Mouse (Mus musculus): Measurements from ENCODE around the gene 9430097D07Rik. TPM values are rescaled to one million over a fixed set of nuclear protein-coding genes. Genes with fewer than 3 reads are reported as not detected.

9430097D07Rik gene
- polyA plus RNA-seq, 1 experiment from 2014 or later = 0.06 TPM

- Histone ChIP-seq H3K27ac (ENCODE audit: low read length) (no peak overlapping the region), H3K9ac (ENCODE audit: low read depth, low read length) (no peak overlapping the region), H3K36me3 (ENCODE audit: control insufficient read depth, insufficient read depth) (no peaks in the 10 kb centered on the region), H3K27me3 (ENCODE audit: control insufficient read depth, insufficient read depth, low read depth, low read length) (no peaks in the 10 kb centered on the region), H3K9me3 (replicated peaks; ENCODE audit: control insufficient read depth, low read length) (no peaks in the 10 kb centered on the region), H3K4me2 (ENCODE audit: low read depth, low read length) (no peak overlapping the region), H3K4me3 (ENCODE audit: low read depth, low read length) (no peak overlapping the region), H3K4me1 (ENCODE audit: control insufficient read depth, low read depth, low read length) (peaks cover 2% of the 10 kb centered on the region; the same call in 1 of the 2 replicates)
- WGBS (ENCODE audit: insufficient replicate concordance) = 75% methylated on average over 12 of the region's 12 CpGs
- no peak for ATAC-seq (ENCODE audit: low read depth)
Observed at GRCm38 (mm10) chr2:32525816-32526215, 49.7 kb downstream of the 9430097D07Rik start.

- Histone ChIP-seq H3K36me3 (ENCODE audit: control insufficient read depth, insufficient read depth) (no peaks in the 10 kb centered on the region), H3K27ac (ENCODE audit: low read length) (no peak overlapping the region), H3K9ac (ENCODE audit: low read depth, low read length) (no peak overlapping the region), H3K27me3 (ENCODE audit: control insufficient read depth, insufficient read depth, low read depth, low read length) (no peaks in the 10 kb centered on the region), H3K4me3 (ENCODE audit: low read depth, low read length) (no peak overlapping the region), H3K4me2 (ENCODE audit: low read depth, low read length) (no peak overlapping the region), H3K9me3 (replicated peaks; ENCODE audit: control insufficient read depth, low read length) (no peaks in the 10 kb centered on the region), H3K4me1 (ENCODE audit: control insufficient read depth, low read depth, low read length) (peaks cover 2% of the 10 kb centered on the region; the same call in 1 of the 2 replicates)
- peak; percentile 78 for ATAC-seq (ENCODE audit: low read depth)
- 63% methylated on average over 13 of the region's 13 CpGs for WGBS (ENCODE audit: insufficient replicate concordance)
Observed at GRCm38 (mm10) chr2:32524536-32525031, 50.9 kb downstream of the 9430097D07Rik start.

Other genes starting within 250 kb of the 9430097D07Rik start
- 15.1 and 18.8 TPM in 2 replicates for gene Ciz1, start 223.4 kb downstream of the 9430097D07Rik start, polyA plus RNA-seq (2015; fragmentation: Nextera tagmentation; extraction: Ambion mirVana)
- gene Dnm1, start 222.3 kb downstream of the 9430097D07Rik start, polyA plus RNA-seq (2015; fragmentation: Nextera tagmentation; extraction: Ambion mirVana) = 0.25 and 0.52 TPM in 2 replicates
- 20.2 and 21.6 TPM in 2 replicates for gene 1110008P14Rik, start 193.7 kb downstream of the 9430097D07Rik start, polyA plus RNA-seq (2015; fragmentation: Nextera tagmentation; extraction: Ambion mirVana)
- 212 and 273 TPM in 2 replicates for gene Lcn2, start 187.4 kb downstream of the 9430097D07Rik start, polyA plus RNA-seq (2015; fragmentation: Nextera tagmentation; extraction: Ambion mirVana)
- gene Ptges2, start 179.8 kb downstream of the 9430097D07Rik start, polyA plus RNA-seq (2015; fragmentation: Nextera tagmentation; extraction: Ambion mirVana) = 9.4 and 11.0 TPM in 2 replicates
- gene Naif1, start 125.2 kb downstream of the 9430097D07Rik start, polyA plus RNA-seq (2015; fragmentation: Nextera tagmentation; extraction: Ambion mirVana) = 1.9 and 2.0 TPM in 2 replicates
- gene Slc25a25, start 124.2 kb downstream of the 9430097D07Rik start, polyA plus RNA-seq (2015; fragmentation: Nextera tagmentation; extraction: Ambion mirVana) = 9.5 and 9.7 TPM in 2 replicates
- gene Fam102a, start 40.4 kb downstream of the 9430097D07Rik start, polyA plus RNA-seq (2015; fragmentation: Nextera tagmentation; extraction: Ambion mirVana) = 1.6 TPM in 2 replicates
- 44.8 and 47.9 TPM in 2 replicates for gene Dpm2, start 4.8 kb downstream of the 9430097D07Rik start, polyA plus RNA-seq (2015; fragmentation: Nextera tagmentation; extraction: Ambion mirVana)
- not detected in 2 replicates for gene Pip5kl1, start 887 bp downstream of the 9430097D07Rik start, polyA plus RNA-seq (2015; fragmentation: Nextera tagmentation; extraction: Ambion mirVana)
- 6.0 and 7.4 TPM in 2 replicates for gene St6galnac4, start 11.4 kb upstream of the 9430097D07Rik start, polyA plus RNA-seq (2015; fragmentation: Nextera tagmentation; extraction: Ambion mirVana)
- 12.0 and 12.8 TPM in 2 replicates for gene St6galnac6, start 24.0 kb upstream of the 9430097D07Rik start, polyA plus RNA-seq (2015; fragmentation: Nextera tagmentation; extraction: Ambion mirVana)
- gene Ak1, start 46.1 kb upstream of the 9430097D07Rik start, polyA plus RNA-seq (2015; fragmentation: Nextera tagmentation; extraction: Ambion mirVana) = 3.4 and 7.9 TPM in 2 replicates
- 25.9 and 29.3 TPM in 2 replicates for gene Eng, start 70.9 kb upstream of the 9430097D07Rik start, polyA plus RNA-seq (2015; fragmentation: Nextera tagmentation; extraction: Ambion mirVana)
- gene Fpgs, start 128.5 kb upstream of the 9430097D07Rik start, polyA plus RNA-seq (2015; fragmentation: Nextera tagmentation; extraction: Ambion mirVana) = 49.7 and 56.2 TPM in 2 replicates
- gene Cdk9, start 137.4 kb upstream of the 9430097D07Rik start, polyA plus RNA-seq (2015; fragmentation: Nextera tagmentation; extraction: Ambion mirVana) = 40.2 and 43.8 TPM in 2 replicates
- gene Sh2d3c, start 145.4 kb upstream of the 9430097D07Rik start, polyA plus RNA-seq (2015; fragmentation: Nextera tagmentation; extraction: Ambion mirVana) = 7.1 and 8.6 TPM in 2 replicates
- not detected in 2 replicates for gene 6330409D20Rik, start 165.3 kb upstream of the 9430097D07Rik start, polyA plus RNA-seq (2015; fragmentation: Nextera tagmentation; extraction: Ambion mirVana)
- gene Tor2a, start 181.6 kb upstream of the 9430097D07Rik start, polyA plus RNA-seq (2015; fragmentation: Nextera tagmentation; extraction: Ambion mirVana) = 25.7 and 26.1 TPM in 2 replicates
- gene Ttc16, start 199.9 kb upstream of the 9430097D07Rik start, polyA plus RNA-seq (2015; fragmentation: Nextera tagmentation; extraction: Ambion mirVana) = 0.07 and 0.11 TPM in 2 replicates
- 1.2 TPM in 2 replicates for gene Ptrh1, start 200.1 kb upstream of the 9430097D07Rik start, polyA plus RNA-seq (2015; fragmentation: Nextera tagmentation; extraction: Ambion mirVana)
- 0.05 TPM in 1 of 2 replicates, not detected in the other for gene Cfap157, start 208.7 kb upstream of the 9430097D07Rik start, polyA plus RNA-seq (2015; fragmentation: Nextera tagmentation; extraction: Ambion mirVana)

Data from liver, embryonic 16.5 days (tissue).